Mouse (Mus musculus) midbrain, embryonic 15.5 days (tissue): ENCODE data around the gene Tnr. TPM values are rescaled to one million over a fixed set of nuclear protein-coding genes. Genes with fewer than 3 reads are reported as not detected.

ENCODE experiments used
- ATAC-seq: fragments of 200-750 bp; cut with Nextera tagmentation; replicated peaks from 2 replicates; pipeline ENCODE4 v1.8.0; 2017; ENCODE audit warnings: moderate TSS enrichment
- H3K27ac ChIP-seq: fragments of 300-500 bp; sonication (generic); 2 replicates; pipeline ENCODE4 v1.5.1; 2015; ENCODE audit warnings: mild to moderate bottlenecking, inconsistent platforms
- H3K27me3 ChIP-seq: fragments of 300-500 bp; sonication (generic); replicated peaks from 2 replicates; pipeline ENCODE4 v1.6.1; 2015; ENCODE audit warnings: inconsistent platforms
- H3K36me3 ChIP-seq: fragments of 300-500 bp; sonication (generic); replicated peaks from 2 replicates; pipeline ENCODE4 v1.6.1; 2015; ENCODE audit warnings: inconsistent platforms
- H3K4me1 ChIP-seq: fragments of 300-500 bp; sonication (generic); 2 replicates; pipeline ENCODE4 v1.6.1; 2015; ENCODE audit warnings: inconsistent platforms
- H3K4me2 ChIP-seq: fragments of 300-500 bp; sonication (generic); 2 replicates; pipeline ENCODE4 v1.6.1; 2015; ENCODE audit warnings: inconsistent platforms, mild to moderate bottlenecking, moderate library complexity
- H3K4me3 ChIP-seq: fragments of 300-500 bp; sonication (generic); 2 replicates; pipeline ENCODE4 v1.5.1; 2015; ENCODE audit warnings: mild to moderate bottlenecking, inconsistent platforms
- H3K9ac ChIP-seq: fragments of 300-500 bp; sonication (generic); 2 replicates; pipeline ENCODE4 v1.6.1; 2015; ENCODE audit warnings: mild to moderate bottlenecking, inconsistent platforms
- H3K9me3 ChIP-seq: fragments of 300-500 bp; sonication (generic); 2 replicates; pipeline ENCODE4 v1.6.1; 2016; ENCODE audit warnings: inconsistent platforms
- WGBS: fragments of 180-500 bp; shearing (Covaris S2); methylation state at CpG from one replicate; pipeline ENCODE4 v1.1.7; 2015; ENCODE audit warnings: mixed read lengths; 5-methylcytosine and 5-hydroxymethylcytosine counted together
- polyA plus RNA-seq: library from polyadenylated mRNA; unstranded; fragments of >200 nt; fragmentation: Nextera tagmentation; extraction: Ambion mirVana; gene quantifications from 2 replicates; pipeline ENCODE4 v1.2.1, GENCODE M21; 2015

Tnr gene
- polyA plus RNA-seq, 1 experiment from 2014 or later: 6.6 TPM

DNA sequence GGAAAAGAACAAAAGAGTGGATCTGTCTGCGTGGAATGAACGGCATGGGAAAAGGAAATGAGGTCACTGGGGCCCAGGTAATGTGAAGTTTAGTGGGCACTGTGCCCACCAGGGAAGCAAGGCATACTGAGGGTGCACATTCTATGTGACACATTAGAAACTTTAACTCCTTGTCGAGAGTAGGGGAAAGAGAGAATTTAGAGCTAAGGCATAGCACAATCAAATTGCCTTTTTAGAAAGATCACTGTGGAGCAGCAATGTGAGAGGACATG is 218.4 kb downstream of the Tnr start:
- no peak overlapping the region for H3K27ac ChIP-seq
- H3K4me3 ChIP-seq: no peak overlapping the region
- H3K9ac ChIP-seq: no peak overlapping the region
- 46% methylated on average over 3 of the region's 3 CpGs for WGBS
- no peaks in the 10 kb centered on the region for H3K27me3 ChIP-seq
- H3K4me1 ChIP-seq: peaks cover 7% of the 10 kb centered on the region; the same call in 1 of the 2 replicates
- 0 out of 2 replicates have a peak, but pooled peaks have one; percentile 17 for ATAC-seq
- H3K4me2 ChIP-seq: no peak overlapping the region
- no peaks in the 10 kb centered on the region for H3K9me3 ChIP-seq
- no peaks in the 10 kb centered on the region for H3K36me3 ChIP-seq

DNA sequence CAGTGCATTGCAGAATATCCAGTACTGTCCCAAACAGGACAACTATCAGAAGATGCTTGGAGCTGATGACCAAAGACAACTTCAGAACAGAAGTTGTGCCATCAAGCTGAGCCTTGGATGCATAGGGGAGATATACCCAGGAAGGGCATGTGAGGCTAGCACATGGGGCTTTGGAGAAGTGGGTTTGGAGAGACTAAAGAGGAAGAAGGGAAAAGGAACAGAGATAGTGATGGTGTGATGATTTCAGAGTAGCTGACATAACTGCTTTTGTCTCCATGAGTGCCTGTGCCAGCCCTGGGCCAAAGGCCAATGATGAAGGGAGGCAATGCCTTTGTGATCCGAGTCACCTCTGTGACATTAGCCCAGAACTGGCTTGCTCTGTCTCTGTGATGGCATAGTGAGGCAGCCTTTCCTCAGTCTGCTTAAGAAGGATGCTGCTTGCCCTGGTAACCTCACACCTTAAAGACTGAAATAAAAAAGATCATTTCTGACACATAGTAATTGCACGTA is 220.2 kb downstream of the Tnr start:
- Histone ChIP-seq H3K4me3 (no peak overlapping the region), H3K9me3 (no peaks in the 10 kb centered on the region), H3K36me3 (no peaks in the 10 kb centered on the region), H3K27me3 (no peaks in the 10 kb centered on the region), H3K9ac (no peak overlapping the region), H3K4me1 (peaks cover 7% of the 10 kb centered on the region; the same call in 1 of the 2 replicates), H3K4me2 (no peak overlapping the region), H3K27ac (no peak overlapping the region)
- no peak for ATAC-seq
- WGBS: 90% methylated on average over 2 of the region's 2 CpGs

DNA sequence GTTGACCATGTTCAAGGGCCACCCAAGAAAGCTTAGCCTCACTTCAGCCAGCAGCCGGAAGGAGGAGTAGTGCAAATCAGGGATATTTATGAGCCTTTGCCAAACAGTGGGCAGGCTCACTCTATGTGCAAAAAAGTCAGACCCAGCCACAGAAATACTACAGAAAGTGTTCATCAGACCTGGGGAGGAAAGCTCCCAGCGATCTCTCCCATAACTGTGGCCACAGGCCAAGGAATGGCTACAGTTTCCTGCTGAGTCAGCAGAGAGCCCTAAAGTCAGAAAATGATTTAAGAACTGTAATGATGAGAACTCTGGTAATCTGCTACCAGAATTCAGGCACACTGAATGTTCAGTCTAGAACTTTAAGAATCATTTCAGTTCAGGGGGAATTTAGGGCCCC is 221.7 kb downstream of the Tnr start:
- WGBS: 91% methylated on average over 2 of the region's 2 CpGs
- no peak overlapping the region for H3K27ac ChIP-seq
- H3K4me1 ChIP-seq: peaks cover 7% of the 10 kb centered on the region; the same call in 1 of the 2 replicates

DNA sequence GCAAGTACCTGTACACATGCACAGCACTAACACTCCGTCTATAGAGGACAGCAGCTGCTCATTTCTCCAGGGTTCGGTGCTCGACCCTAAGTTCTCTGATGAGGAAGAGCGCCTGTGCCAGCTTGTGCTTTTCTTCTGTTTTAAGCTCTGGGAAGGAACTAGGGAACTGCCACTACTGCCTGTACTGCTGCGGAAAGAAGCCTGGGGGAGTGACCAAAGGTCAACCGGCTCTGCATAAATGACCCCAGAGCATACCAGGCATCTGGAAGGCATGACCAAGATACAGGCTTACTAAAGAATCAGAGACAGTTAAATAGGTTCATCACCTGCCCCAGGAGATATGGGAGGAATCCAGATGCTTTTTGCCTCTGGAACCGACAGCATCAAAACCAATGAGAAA is 224.4 kb downstream of the Tnr start:
- Histone ChIP-seq H3K4me2 (no peak overlapping the region), H3K9me3 (no peaks in the 10 kb centered on the region), H3K4me3 (no peak overlapping the region), H3K4me1 (no peaks in the 10 kb centered on the region), H3K27ac (no peak overlapping the region), H3K9ac (no peak overlapping the region), H3K36me3 (no peaks in the 10 kb centered on the region), H3K27me3 (no peaks in the 10 kb centered on the region)
- ATAC-seq: no peak
- WGBS: 73% methylated on average over 7 of the region's 7 CpGs

More for the DNA sequence above, 221.7 kb downstream of the Tnr start:
- H3K4me2 ChIP-seq: no peak overlapping the region
- no peaks in the 10 kb centered on the region for H3K36me3 ChIP-seq
- no peaks in the 10 kb centered on the region for H3K27me3 ChIP-seq
- no peak overlapping the region for H3K4me3 ChIP-seq
- no peak overlapping the region for H3K9ac ChIP-seq
- ATAC-seq: no peak
- no peaks in the 10 kb centered on the region for H3K9me3 ChIP-seq

DNA sequence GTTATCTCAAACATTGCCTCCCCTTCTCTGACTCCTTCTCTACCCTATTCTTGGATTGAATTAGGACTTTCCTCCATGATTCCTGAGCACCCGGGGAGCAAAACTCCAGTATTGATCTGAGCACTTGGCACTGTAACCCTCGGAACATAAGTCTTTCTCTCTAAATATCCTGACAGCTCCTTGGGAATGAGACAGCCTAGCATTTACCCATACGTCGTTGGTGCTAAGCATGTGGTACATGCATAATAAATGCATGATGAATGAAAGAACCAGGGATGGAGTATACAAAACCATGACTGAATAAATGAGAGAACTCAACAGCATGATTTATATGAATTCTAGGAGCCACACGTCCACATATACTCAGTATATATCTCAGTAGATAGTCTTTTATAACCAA is 226.8 kb downstream of the Tnr start:
- Histone ChIP-seq H3K27me3 (no peaks in the 10 kb centered on the region), H3K4me1 (no peaks in the 10 kb centered on the region), H3K4me2 (no peak overlapping the region), H3K9ac (no peak overlapping the region), H3K4me3 (no peak overlapping the region), H3K27ac (no peak overlapping the region), H3K9me3 (no peaks in the 10 kb centered on the region), H3K36me3 (no peaks in the 10 kb centered on the region)
- no peak for ATAC-seq
- WGBS: 73% methylated on average over 5 of the region's 5 CpGs

DNA sequence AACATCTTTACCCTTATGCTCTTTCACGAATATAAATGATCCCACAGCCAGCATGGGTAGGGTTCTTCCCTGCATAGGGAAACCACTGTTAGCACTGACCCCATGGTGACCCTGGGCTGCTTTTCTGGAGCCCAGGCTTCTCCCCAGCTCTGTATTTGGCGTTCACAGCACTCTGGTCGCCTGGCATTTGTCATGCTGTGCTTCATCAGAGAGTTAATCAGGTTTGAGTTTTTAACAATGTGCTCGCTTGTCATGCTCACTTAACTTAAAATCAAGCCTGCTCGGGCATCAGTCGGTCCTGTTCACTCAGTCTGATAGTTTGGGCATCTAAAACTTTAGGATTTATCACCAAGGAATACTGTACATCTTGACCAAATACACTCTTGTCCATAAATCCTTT is 227.3 kb downstream of the Tnr start:
- Histone ChIP-seq H3K4me3 (no peak overlapping the region), H3K4me1 (no peaks in the 10 kb centered on the region), H3K9ac (no peak overlapping the region), H3K27ac (no peak overlapping the region), H3K27me3 (no peaks in the 10 kb centered on the region), H3K36me3 (no peaks in the 10 kb centered on the region), H3K4me2 (no peak overlapping the region), H3K9me3 (no peaks in the 10 kb centered on the region)
- no peak for ATAC-seq
- 19% methylated on average over 6 of the region's 6 CpGs for WGBS

DNA sequence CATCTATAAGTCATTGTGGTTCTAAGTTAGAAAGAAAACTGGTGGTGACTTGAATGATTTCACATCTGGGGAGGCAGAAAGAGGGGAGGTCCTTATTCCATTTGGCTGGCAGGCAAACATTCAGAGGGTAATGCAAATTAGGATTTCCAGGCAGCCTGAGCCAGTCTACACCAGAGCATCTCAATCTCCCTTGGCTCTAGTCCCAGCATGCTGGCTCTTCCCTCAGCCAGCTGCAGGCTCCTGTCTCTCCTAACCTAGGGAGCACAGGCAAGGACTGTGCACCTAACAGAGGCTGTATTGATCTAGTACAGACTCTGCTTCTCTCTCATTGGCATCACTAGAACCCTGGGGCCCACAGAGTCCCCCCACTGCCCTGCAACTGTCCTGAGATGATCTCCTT is 237.4 kb downstream of the Tnr start:
- Histone ChIP-seq H3K9ac (no peak overlapping the region), H3K4me1 (0 out of 2 replicates have a peak, but pooled peaks cover 8% of the 10 kb centered on the region), H3K27ac (no peak overlapping the region), H3K4me3 (no peak overlapping the region), H3K36me3 (no peaks in the 10 kb centered on the region), H3K4me2 (no peak overlapping the region), H3K27me3 (no peaks in the 10 kb centered on the region), H3K9me3 (no peaks in the 10 kb centered on the region)
- peak; percentile 79; the same call in 1 of the 2 replicates for ATAC-seq

DNA sequence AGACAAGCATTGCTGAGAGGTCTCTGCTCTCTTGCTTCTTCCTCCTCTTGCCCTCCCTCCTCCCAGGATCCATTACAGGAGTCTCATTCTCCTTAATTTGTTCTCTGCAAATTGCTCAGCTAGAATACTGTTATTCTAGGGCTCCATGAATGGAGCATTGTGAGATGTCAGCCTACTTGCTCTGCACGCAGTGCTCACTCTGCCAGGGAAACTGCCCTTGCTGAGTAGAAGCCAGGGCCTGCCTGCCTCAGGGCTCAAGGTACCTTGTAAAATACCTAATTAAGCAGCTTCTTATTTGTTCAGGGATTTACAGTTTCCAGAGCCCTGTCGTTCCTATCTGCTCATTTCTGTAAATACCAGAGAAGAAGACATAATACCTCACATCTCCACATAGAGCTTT is 240.3 kb downstream of the Tnr start:
- 0 out of 2 replicates have a peak, but pooled peaks cover 8% of the 10 kb centered on the region for H3K4me1 ChIP-seq
- no peak overlapping the region for H3K27ac ChIP-seq
- no peaks in the 10 kb centered on the region for H3K27me3 ChIP-seq
- no peak overlapping the region for H3K4me2 ChIP-seq
- 52% methylated on average over 2 of the region's 2 CpGs for WGBS
- no peaks in the 10 kb centered on the region for H3K9me3 ChIP-seq
- no peak overlapping the region for H3K4me3 ChIP-seq
- no peak for ATAC-seq
- no peak overlapping the region for H3K9ac ChIP-seq
- no peaks in the 10 kb centered on the region for H3K36me3 ChIP-seq

DNA sequence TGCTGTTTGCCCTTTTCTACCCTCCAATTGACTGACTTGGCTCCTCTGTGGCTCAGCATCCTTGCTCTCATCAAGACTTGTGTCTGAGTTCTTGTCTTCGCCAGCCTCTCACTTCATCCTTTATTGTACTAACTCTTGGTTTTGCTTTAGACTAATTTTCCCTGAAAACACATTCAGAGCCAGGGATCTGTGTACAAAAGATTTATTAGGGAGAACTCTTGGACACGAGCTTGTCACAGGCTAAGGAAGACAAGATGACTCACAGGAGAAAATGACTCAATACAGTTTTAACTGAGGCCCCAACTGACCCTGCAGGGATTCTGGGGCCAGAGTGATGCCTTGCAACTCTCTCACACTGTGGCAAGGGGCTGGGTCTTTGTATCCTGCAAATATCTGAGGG is 241.3 kb downstream of the Tnr start:
- no peak overlapping the region for H3K27ac ChIP-seq
- H3K4me2 ChIP-seq: no peak overlapping the region
- H3K27me3 ChIP-seq: no peaks in the 10 kb centered on the region
- no peak overlapping the region for H3K4me3 ChIP-seq
- 0 out of 2 replicates have a peak, but pooled peaks cover 13% of the 10 kb centered on the region for H3K4me1 ChIP-seq
- no peak overlapping the region for H3K9ac ChIP-seq
- no peaks in the 10 kb centered on the region for H3K36me3 ChIP-seq
- WGBS: 64% methylated on average over 2 of the region's 2 CpGs
- no peaks in the 10 kb centered on the region for H3K9me3 ChIP-seq
- ATAC-seq: no peak

DNA sequence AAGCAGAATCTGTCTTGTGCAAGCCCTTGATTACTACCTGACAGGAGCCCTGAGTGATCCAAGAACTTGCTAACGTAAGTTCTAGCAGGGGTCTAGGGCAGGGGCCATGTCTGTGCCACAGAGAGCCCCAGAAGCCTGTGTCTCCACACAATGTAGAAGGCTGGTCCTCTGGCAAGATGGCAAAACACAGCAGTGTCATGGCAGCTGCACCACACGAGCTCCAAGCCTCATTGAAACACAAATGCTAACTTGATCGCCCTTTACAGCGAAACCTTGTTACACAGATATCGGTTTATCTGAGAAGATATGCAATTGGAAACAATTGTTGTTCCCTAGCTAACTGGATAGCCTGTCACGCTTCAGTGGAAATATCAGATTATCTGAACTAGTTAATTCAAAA is 246.4 kb downstream of the Tnr start:
- no peak overlapping the region for H3K4me2 ChIP-seq
- WGBS: 37% methylated on average over 6 of the region's 6 CpGs
- 0 out of 2 replicates have a peak, but pooled peaks cover 8% of the 10 kb centered on the region for H3K4me1 ChIP-seq
- H3K4me3 ChIP-seq: no peak overlapping the region
- H3K27me3 ChIP-seq: 0 out of 2 replicates have a peak, but pooled peaks cover 3% of the 10 kb centered on the region
- H3K9me3 ChIP-seq: no peaks in the 10 kb centered on the region
- ATAC-seq: no peak
- H3K27ac ChIP-seq: no peak overlapping the region
- no peaks in the 10 kb centered on the region for H3K36me3 ChIP-seq
- no peak overlapping the region for H3K9ac ChIP-seq

DNA sequence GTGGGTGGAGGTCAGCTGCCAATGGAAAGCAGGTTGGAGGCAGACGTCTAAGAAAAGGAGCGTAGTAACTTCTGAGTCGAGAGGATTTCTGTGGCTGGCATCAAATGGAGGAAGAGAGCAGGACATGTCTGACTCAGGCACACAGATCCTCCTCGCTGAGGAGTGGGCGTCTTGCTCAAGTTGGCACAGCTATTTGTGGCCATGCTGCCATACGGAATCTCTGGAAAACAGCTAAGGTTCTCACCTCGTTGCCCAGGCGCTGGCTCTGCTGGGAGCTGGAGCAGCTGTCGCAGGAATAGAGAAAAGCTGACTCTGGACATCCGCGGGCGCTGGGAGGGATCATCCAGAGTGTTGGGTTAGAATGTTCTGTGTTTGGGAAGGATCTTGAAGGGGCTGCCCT is 250.1 kb downstream of the Tnr start:
- Histone ChIP-seq H3K27me3 (0 out of 2 replicates have a peak, but pooled peaks cover 3% of the 10 kb centered on the region), H3K9me3 (no peaks in the 10 kb centered on the region), H3K27ac (no peak overlapping the region), H3K4me2 (no peak overlapping the region), H3K9ac (no peak overlapping the region), H3K36me3 (no peaks in the 10 kb centered on the region), H3K4me3 (no peak overlapping the region), H3K4me1 (0 out of 2 replicates have a peak, but pooled peaks cover 8% of the 10 kb centered on the region)
- WGBS: 81% methylated on average over 12 of the region's 12 CpGs
- 0 out of 2 replicates have a peak, but pooled peaks have one; percentile 9 for ATAC-seq

DNA sequence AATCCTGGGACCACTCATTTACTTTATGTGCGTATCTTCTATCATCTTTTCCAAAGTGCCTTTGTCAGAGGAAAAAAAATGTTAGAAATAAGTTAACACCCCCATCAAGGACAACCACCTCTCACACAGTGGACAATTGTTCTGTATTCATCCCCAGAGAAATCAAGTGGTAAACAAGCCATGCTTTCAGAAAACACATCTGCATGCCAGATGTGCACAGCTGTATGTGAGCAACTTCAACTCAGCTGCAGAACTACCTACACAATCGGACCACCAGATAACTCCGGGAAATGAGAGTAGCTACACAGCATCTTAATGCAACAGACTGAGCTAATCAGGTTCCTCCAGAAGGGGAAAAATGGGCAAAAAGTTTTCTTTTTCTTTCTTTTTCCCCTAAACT is 251.6 kb downstream of the Tnr start:
- H3K9ac ChIP-seq: no peak overlapping the region
- 57% methylated on average over 3 of the region's 3 CpGs for WGBS
- H3K27ac ChIP-seq: no peak overlapping the region
- no peaks in the 10 kb centered on the region for H3K36me3 ChIP-seq
- H3K9me3 ChIP-seq: no peaks in the 10 kb centered on the region
- H3K27me3 ChIP-seq: 0 out of 2 replicates have a peak, but pooled peaks cover 3% of the 10 kb centered on the region
- no peak overlapping the region for H3K4me2 ChIP-seq
- H3K4me3 ChIP-seq: no peak overlapping the region
- no peak for ATAC-seq
- H3K4me1 ChIP-seq: 0 out of 2 replicates have a peak, but pooled peaks cover under 1% of the 10 kb centered on the region

DNA sequence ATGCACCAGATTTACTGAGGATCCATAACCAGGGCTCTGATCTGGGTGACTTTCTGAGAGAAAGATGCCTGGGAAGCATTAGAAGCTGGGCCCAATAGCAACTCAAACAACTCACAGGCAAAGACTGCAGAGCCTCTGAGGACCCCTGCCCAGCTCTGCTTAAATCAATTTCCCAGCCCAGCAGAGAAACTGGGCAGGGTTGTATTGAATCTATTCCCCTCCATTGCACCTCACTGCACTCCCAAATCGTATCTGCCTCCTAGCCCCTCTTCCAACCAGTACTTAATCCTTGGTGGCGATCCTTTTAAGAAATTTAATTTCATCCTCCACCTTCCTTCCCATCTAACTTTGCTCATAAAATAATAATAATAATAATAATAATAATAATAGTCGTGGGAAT is 253.5 kb downstream of the Tnr start:
- ATAC-seq: no peak
- Histone ChIP-seq H3K4me2 (no peak overlapping the region), H3K4me3 (no peak overlapping the region), H3K27ac (no peak overlapping the region), H3K9me3 (no peaks in the 10 kb centered on the region), H3K36me3 (no peaks in the 10 kb centered on the region), H3K9ac (no peak overlapping the region), H3K27me3 (no peaks in the 10 kb centered on the region), H3K4me1 (no peaks in the 10 kb centered on the region)
- 56% methylated on average over 3 of the region's 3 CpGs for WGBS
